Mouse (Mus musculus) midbrain, embryonic 10.5 days (tissue): ENCODE results near the gene Alkbh7. TPM values are rescaled to one million over a fixed set of nuclear protein-coding genes. Genes with fewer than 3 reads are reported as not detected.

Source experiments
- DNase-seq: peaks from one replicate; pipeline ENCODE4 v3.0.0-alpha.2; 2017; ENCODE audit warnings: low spot score
- H3K27ac ChIP-seq: fragments of 300-500 bp; sonication (generic); replicated peaks from 2 replicates; pipeline ENCODE4 v1.5.1; 2016; ENCODE audit warnings: mild to moderate bottlenecking
- H3K27me3 ChIP-seq: fragments of 300-500 bp; sonication (generic); 2 replicates; pipeline ENCODE4 v1.6.1; 2016; ENCODE audit warnings: low read depth, mild to moderate bottlenecking; ENCODE audit not compliant: poor library complexity, severe bottlenecking
- H3K36me3 ChIP-seq: fragments of 300-500 bp; sonication (generic); 2 replicates; pipeline ENCODE4 v1.6.1; 2016; ENCODE audit warnings: mild to moderate bottlenecking, moderate library complexity
- H3K4me1 ChIP-seq: fragments of 300-500 bp; sonication (generic); 2 replicates; pipeline ENCODE4 v1.6.1; 2016
- H3K4me3 ChIP-seq: fragments of 300-500 bp; sonication (generic); 2 replicates; pipeline ENCODE4 v1.5.1; 2016; ENCODE audit warnings: mild to moderate bottlenecking, moderate library complexity
- H3K9me3 ChIP-seq: fragments of 300-500 bp; sonication (generic); replicated peaks from 2 replicates; pipeline ENCODE4 v1.6.1; 2016; ENCODE audit warnings: mild to moderate bottlenecking
- WGBS: fragments of 180-500 bp; shearing (Covaris S2); methylation state at CpG from one replicate; pipeline ENCODE4 v1.1.7; 2016; 5-methylcytosine and 5-hydroxymethylcytosine counted together
- polyA plus RNA-seq: library from polyadenylated mRNA; unstranded; fragments of >200 nt; fragmentation: Nextera tagmentation; extraction: Ambion mirVana; gene quantifications from 2 replicates; pipeline ENCODE4 v1.2.1, GENCODE M21; 2016

Alkbh7 gene
- polyA plus RNA-seq, 1 experiment from 2014 or later: 41.3 TPM

GRCm38 (mm10) chr17:56974708-56975240 is 22.4 kb upstream of the Alkbh7 start:
- Histone ChIP-seq H3K36me3 (no peaks in the 10 kb centered on the region), H3K27ac (no peak overlapping the region), H3K4me1 (no peaks in the 10 kb centered on the region), H3K27me3 (no peaks in the 10 kb centered on the region), H3K9me3 (no peaks in the 10 kb centered on the region), H3K4me3 (no peak overlapping the region)
- no peak for DNase-seq
- WGBS: 80% methylated on average over 5 of the region's 5 CpGs

DNA sequence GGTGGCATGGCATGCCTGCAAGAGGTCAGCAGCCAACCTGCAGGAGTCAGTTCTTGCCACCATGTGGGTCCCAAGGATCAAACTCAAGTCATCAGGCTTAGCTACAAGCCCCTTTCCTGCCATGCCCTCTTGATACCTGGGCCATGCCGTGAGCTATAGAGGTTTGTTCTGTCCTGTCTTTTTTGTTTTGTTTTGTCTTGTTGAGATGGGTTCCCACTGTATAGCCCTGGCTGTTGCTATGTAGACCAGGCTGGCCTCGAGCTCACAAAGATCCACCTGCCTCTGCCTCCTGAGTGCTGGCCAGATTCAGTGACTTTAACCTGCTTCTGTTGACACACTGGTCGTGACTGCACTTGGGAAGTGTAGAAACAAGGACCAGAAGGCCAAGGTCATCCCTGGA is 21.7 kb upstream of the Alkbh7 start:
- no peak overlapping the region for H3K4me3 ChIP-seq
- H3K27me3 ChIP-seq: no peaks in the 10 kb centered on the region
- no peaks in the 10 kb centered on the region for H3K36me3 ChIP-seq
- no peaks in the 10 kb centered on the region for H3K4me1 ChIP-seq
- H3K9me3 ChIP-seq: no peaks in the 10 kb centered on the region
- no peak overlapping the region for H3K27ac ChIP-seq
- 86% methylated on average over 3 of the region's 3 CpGs for WGBS
- no peak for DNase-seq

DNA sequence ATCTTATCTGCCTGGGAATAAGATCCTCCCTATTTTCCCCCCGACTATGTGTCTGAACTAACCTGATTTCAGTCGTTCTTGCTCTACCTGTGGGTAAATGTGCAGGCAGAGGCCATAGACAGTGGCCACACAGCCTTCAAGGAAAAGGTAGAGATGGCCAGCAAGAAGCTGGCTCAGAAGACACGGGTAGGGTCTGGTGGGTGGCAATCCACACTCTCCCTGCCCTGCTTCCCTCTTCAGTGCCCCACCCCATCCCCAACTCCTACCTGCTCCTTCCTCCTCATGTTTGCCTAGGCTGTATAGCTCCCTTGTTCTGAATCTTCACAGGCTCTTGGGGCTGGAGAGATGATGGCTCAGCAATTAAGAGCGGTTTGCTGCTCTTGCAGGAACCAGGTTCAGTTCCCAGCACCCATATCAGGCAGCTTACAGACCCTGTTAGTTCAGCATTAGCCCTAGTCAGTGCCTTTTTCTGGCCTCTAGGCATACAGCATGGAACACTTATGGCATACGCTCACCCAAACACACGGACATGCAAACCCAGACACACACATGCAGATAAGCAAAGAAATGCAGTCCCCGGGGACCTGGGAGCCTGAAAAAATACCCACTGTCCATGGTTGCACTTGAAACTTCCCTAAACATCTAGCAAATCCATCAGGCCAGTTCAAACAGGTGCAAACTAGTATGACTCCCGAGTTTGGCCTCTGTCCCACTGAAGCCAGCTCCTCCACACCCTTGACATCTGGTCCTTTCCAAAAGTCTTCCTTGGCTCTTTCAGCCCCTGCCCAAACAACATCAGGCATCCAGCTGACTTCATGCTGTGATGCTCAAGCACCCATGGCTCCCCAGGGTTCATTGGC is 20.4 kb upstream of the Alkbh7 start:
- H3K4me1 ChIP-seq: no peaks in the 10 kb centered on the region
- no peaks in the 10 kb centered on the region for H3K36me3 ChIP-seq
- no peaks in the 10 kb centered on the region for H3K9me3 ChIP-seq
- H3K4me3 ChIP-seq: no peak overlapping the region
- DNase-seq: no peak
- no peak overlapping the region for H3K27ac ChIP-seq
- 83% methylated on average over 8 of the region's 8 CpGs for WGBS
- H3K27me3 ChIP-seq: no peaks in the 10 kb centered on the region

DNA sequence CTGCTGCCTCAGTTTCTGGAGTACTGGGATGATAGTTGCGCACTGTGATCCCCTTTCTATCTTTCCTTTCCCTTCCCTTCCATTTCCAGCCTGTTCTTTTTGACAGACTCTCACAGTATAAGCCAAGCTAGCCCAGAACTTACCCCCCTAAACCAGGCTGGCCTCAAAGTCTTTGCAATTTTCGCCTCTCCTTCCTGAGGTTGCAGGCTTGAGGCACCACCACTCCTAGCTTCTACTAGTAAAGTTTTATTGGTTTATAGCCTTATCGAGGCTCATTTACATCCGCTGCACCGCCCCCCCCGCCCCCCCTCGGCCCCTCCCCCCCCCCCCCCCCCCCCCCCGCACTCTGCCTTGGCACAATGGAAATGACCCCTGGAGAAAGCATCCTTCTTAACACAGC is 17.6 kb upstream of the Alkbh7 start:
- Histone ChIP-seq H3K9me3 (no peaks in the 10 kb centered on the region), H3K27ac (no peak overlapping the region), H3K4me1 (no peaks in the 10 kb centered on the region), H3K27me3 (no peaks in the 10 kb centered on the region), H3K36me3 (no peaks in the 10 kb centered on the region), H3K4me3 (no peak overlapping the region)
- no peak for DNase-seq
- WGBS: 48% methylated on average over 7 of the region's 8 CpGs

DNA sequence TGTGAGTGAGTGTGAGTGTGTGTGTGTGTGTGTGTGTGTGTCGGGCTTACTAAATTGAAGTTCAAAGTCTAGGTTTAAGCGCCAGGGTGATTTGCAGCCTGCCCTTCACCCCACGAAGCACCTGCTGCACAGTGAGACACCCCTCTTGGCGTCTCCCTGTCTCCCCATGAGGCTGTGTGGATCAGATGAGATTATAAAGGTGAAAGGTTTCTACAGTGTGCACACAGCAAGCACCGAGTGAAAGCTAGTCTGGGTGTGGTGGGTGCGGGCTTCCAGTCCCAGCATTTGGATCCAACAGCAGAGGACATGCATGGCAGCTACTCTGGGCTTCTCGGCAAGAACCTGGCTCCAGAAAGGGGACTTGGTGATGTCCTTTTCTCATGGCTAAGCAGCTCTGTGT is 16.1 kb upstream of the Alkbh7 start:
- Histone ChIP-seq H3K4me1 (no peaks in the 10 kb centered on the region), H3K36me3 (no peaks in the 10 kb centered on the region), H3K27ac (no peak overlapping the region), H3K9me3 (no peaks in the 10 kb centered on the region), H3K27me3 (no peaks in the 10 kb centered on the region), H3K4me3 (no peak overlapping the region)
- DNase-seq: no peak
- 88% methylated on average over 7 of the region's 7 CpGs for WGBS

DNA sequence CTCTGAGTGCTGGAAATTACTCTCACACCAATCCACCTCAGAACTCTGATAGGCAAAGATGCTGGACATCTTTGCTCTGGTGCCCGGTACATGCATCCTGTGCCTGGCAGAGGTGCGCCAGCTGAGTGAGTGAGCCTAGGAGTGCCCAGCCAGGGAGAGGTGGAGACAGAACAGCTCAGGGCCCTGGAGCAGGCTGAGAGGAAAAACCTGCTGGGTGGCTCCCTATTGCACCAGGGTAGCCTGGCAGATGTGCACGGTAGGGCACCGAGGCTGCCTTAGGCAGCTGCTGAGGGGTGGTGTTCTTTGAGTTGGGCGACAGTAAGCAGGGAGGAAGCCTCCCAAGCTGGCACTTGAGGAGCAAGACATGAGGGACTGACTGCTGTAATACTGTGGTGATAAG is 15.1 kb upstream of the Alkbh7 start, which contains the start of gene Acer1:
Gene Acer1, minus strand, starts transcription at position 114 of the 400 bp plus-strand sequence.
- Histone ChIP-seq H3K27me3 (no peaks in the 10 kb centered on the region), H3K36me3 (no peaks in the 10 kb centered on the region), H3K4me1 (no peaks in the 10 kb centered on the region), H3K4me3 (no peak within 1 kb of the TSS), H3K27ac (no peak within 1 kb of the TSS), H3K9me3 (no peaks in the 10 kb centered on the region)
- WGBS: 76% methylated on average over 5 of the region's 5 CpGs
- DNase-seq: no peak

DNA sequence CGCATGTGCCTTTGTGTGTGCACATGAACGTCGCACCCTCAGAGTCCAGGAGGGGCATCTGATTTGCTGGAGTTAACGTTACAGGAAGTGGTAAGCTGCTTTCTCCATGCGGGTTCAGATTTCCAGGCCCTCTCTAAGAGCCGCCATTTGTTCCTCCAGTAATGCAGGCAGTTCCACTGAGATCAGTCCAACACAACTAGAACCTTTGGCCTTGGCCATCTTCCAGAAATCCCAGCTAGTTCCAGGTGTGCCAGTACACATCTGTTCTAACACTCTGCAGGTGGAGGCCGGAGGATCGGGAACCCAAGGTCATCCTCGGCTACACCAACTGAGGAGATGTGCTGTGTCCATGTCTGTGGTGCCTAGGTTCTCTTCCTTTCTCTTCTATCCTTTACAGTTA is 12.3 kb upstream of the Alkbh7 start:
- Histone ChIP-seq H3K27me3 (no peaks in the 10 kb centered on the region), H3K27ac (no peak overlapping the region), H3K4me1 (peaks cover 2% of the 10 kb centered on the region; the same call in 1 of the 2 replicates), H3K4me3 (no peak overlapping the region), H3K9me3 (no peaks in the 10 kb centered on the region), H3K36me3 (no peaks in the 10 kb centered on the region)
- WGBS: 85% methylated on average over 9 of the region's 9 CpGs
- DNase-seq: no peak

- no peaks in the 10 kb centered on the region for H3K36me3 ChIP-seq
- no peaks in the 10 kb centered on the region for H3K9me3 ChIP-seq
- no peak for DNase-seq
- 82% methylated on average over 3 of the region's 3 CpGs for WGBS
- no peak overlapping the region for H3K4me3 ChIP-seq
- H3K27me3 ChIP-seq: no peaks in the 10 kb centered on the region
- peaks cover 3% of the 10 kb centered on the region; the same call in 1 of the 2 replicates for H3K4me1 ChIP-seq
- H3K27ac ChIP-seq: no peak overlapping the region
Measured at GRCm38 (mm10) chr17:56985656-56986055, 11.5 kb upstream of the Alkbh7 start.

GRCm38 (mm10) chr17:56986105-56986805 is 10.9 kb upstream of the Alkbh7 start:
- Histone ChIP-seq H3K9me3 (no peaks in the 10 kb centered on the region), H3K4me3 (no peak overlapping the region), H3K4me1 (peaks cover 9% of the 10 kb centered on the region), H3K36me3 (0 out of 2 replicates have a peak, but pooled peaks cover 2% of the 10 kb centered on the region), H3K27ac (no peak overlapping the region), H3K27me3 (no peaks in the 10 kb centered on the region)
- 92% methylated on average over 3 of the region's 3 CpGs for WGBS
- no peak for DNase-seq

GRCm38 (mm10) chr17:56988441-56988840 is 8.7 kb upstream of the Alkbh7 start:
- no peak for DNase-seq
- no peaks in the 10 kb centered on the region for H3K27me3 ChIP-seq
- peaks cover 24% of the 10 kb centered on the region for H3K36me3 ChIP-seq
- H3K9me3 ChIP-seq: no peaks in the 10 kb centered on the region
- WGBS: 88% methylated on average over 7 of the region's 7 CpGs
- H3K4me1 ChIP-seq: peaks cover 10% of the 10 kb centered on the region
- H3K27ac ChIP-seq: no peak overlapping the region
- H3K4me3 ChIP-seq: no peak overlapping the region

DNA sequence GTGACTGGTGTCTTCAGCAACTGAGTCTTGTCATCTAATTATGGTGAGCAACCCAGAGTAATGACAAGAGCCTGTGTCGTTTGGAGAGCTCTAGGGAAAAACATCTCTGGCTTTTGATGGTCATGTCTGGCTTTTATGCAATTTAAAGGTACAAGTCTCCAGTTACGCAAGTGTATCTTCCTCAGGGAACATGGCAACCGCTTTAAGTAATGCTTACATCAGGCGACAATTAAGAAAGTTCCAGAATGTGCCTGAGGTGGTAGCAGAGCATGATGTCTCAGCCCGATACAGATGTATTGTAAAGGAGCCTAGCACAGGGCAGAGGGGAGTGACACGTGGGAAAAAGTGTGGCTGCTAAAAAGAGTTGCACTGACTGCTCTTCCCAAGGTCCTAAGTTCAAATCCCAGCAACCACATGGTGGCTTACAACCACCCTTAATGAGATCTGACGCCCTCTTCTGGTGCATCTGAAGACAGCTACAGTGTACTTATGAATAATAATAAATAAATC is 8.2 kb upstream of the Alkbh7 start:
- H3K27me3 ChIP-seq: no peaks in the 10 kb centered on the region
- WGBS: 72% methylated on average over 7 of the region's 7 CpGs
- no peak for DNase-seq
- H3K4me1 ChIP-seq: peaks cover 10% of the 10 kb centered on the region
- peak overlapping the region; percentile 88 for H3K4me3 ChIP-seq
- H3K9me3 ChIP-seq: no peaks in the 10 kb centered on the region
- H3K27ac ChIP-seq: no peak overlapping the region
- H3K36me3 ChIP-seq: peaks cover 29% of the 10 kb centered on the region

GRCm38 (mm10) chr17:56989467-56990114 is 7.5 kb upstream of the Alkbh7 start:
- WGBS: 3% methylated on average over 25 of the region's 25 CpGs
- Histone ChIP-seq H3K4me1 (peaks cover 10% of the 10 kb centered on the region), H3K36me3 (peaks cover 35% of the 10 kb centered on the region), H3K27me3 (no peaks in the 10 kb centered on the region), H3K4me3 (peak overlapping the region; percentile 88), H3K27ac (peak overlapping the region; percentile 91), H3K9me3 (no peaks in the 10 kb centered on the region)
- DNase-seq: no peak
